In the genomic region with DNA sequence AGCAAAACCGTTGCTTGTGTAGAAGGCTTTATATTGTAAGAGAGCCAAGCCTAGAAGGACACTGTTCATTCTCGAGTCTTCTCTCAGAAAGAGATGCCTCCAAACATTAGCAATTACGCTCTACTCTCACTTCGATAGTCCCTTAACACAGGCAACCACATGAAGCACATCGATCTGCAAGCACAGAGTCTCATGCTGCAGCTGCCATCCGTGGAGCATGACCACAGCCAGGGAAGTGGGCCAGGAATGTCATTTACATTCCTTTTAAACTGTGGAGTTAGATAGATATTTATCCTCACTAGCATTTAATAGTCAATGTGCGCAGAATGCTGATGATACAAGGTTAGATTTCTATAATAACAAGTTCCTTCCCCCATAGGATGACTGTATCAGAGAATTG, we compare ENCODE assay signal across 14 mouse cellular contexts. TPM values are rescaled to one million over a fixed set of nuclear protein-coding genes. Genes with fewer than 3 reads are reported as not detected.
DNase-seq lines count a peak whose midpoint lies in the region; ATAC-seq and TF ChIP-seq lines count a peak whose summit lies in the region.
"Had no signal": no experiment of that assay in that cellular context is flagged by ENCODE, and none has a peak within 500 bp of the region (broad histone marks: within the 10 kb centered on the region; RNA-seq: fewer than 3 reads in every experiment).

No protein-coding gene starts in this region.

- no peaks in the 10 kb centered on the region for H3K9me3 ChIP-seq in kidney, postnatal 0 days (replicated peaks; ENCODE audit: low read length)
- no peaks in the 10 kb centered on the region; the same call in 1 of the 2 replicates for H3K9me3 ChIP-seq in midbrain, embryonic 16.5 days (replicated peaks; ENCODE audit: control insufficient read depth, low read length, poor library complexity, severe bottlenecking)
- H3K9me3 ChIP-seq: liver, embryonic 15.5 days had no signal

- no peak overlapping the region for H3K4me2 ChIP-seq in kidney, postnatal 0 days (ENCODE audit: low read length)
- no peak overlapping the region for H3K4me2 ChIP-seq in midbrain, embryonic 16.5 days (ENCODE audit: low read length)
- H3K4me2 ChIP-seq: limb, embryonic 13.5 days; liver, embryonic 15.5 days had no signal

- 0 out of 2 replicates have a peak, but pooled peaks cover 3% of the 10 kb centered on the region for H3K4me1 ChIP-seq in kidney, postnatal 0 days (replicated peaks; ENCODE audit: insufficient read depth, low read length)
- peaks cover 4% of the 10 kb centered on the region; the same call in 1 of the 2 replicates for H3K4me1 ChIP-seq in midbrain, embryonic 16.5 days (ENCODE audit: control insufficient read depth, insufficient read depth, low read length)
- H3K4me1 ChIP-seq: liver, embryonic 15.5 days had no signal

- H3K27ac ChIP-seq in kidney, postnatal 0 days: no peak overlapping the region
- H3K27ac ChIP-seq in midbrain, embryonic 16.5 days (ENCODE audit: low read length): peak overlapping the region; percentile 39; the same call in 1 of the 2 replicates
- H3K27ac ChIP-seq: limb, embryonic 13.5 days; liver, embryonic 15.5 days had no signal

- no peak overlapping the region for H3K9ac ChIP-seq in kidney, postnatal 0 days (ENCODE audit: low read depth, low read length)
- H3K9ac ChIP-seq in midbrain, embryonic 16.5 days (ENCODE audit: low read depth, low read length): no peak overlapping the region
- H3K9ac ChIP-seq: limb, embryonic 13.5 days; liver, embryonic 15.5 days had no signal

- 54% methylated on average over 7 of the region's 7 CpGs for WGBS in kidney, postnatal 0 days
- 68% methylated on average over 7 of the region's 7 CpGs for WGBS in midbrain, embryonic 16.5 days

- no peaks in the 10 kb centered on the region for H3K36me3 ChIP-seq in kidney, postnatal 0 days (ENCODE audit: insufficient read depth, low read length)
- no peaks in the 10 kb centered on the region for H3K36me3 ChIP-seq in midbrain, embryonic 16.5 days (ENCODE audit: control insufficient read depth, insufficient read depth, low read length)
- H3K36me3 ChIP-seq: limb, embryonic 13.5 days; liver, embryonic 15.5 days had no signal

- ATAC-seq in kidney, postnatal 0 days (replicated peaks; ENCODE audit: low FRiP score, low read depth): no peak
- ATAC-seq in midbrain, embryonic 16.5 days: no peak
- no peak for ATAC-seq in CD4-positive, CD25-positive, alpha-beta regulatory T cell, adult 4 months

- TF ChIP-seq CTCF in kidney, postnatal 0 days (IDR thresholded peaks at IDR 0.05; ENCODE audit: low read depth): no peak

- peak; percentile 43 to 55 for DNase-seq in cerebellum, postnatal 10 days
- DNase-seq in cerebellum, adult 9-11 months: no peak
- peak; percentile 30 for DNase-seq in kidney, postnatal 0 days (ENCODE audit: low spot score)
- no peak for DNase-seq in kidney, adult 11 months
- peak; percentile 27 for DNase-seq in NIH3T3 (ENCODE audit: low read depth)
- DNase-seq in gastrocnemius, postnatal 25 days: no peak
- DNase-seq: adrenal gland, adult 8-10 months; cerebellum, postnatal 14 days; kidney, adult 9 months; thymus, postnatal 25 days had no signal

- H3K27me3 ChIP-seq in kidney, postnatal 0 days (ENCODE audit: insufficient read depth, low read length): no peaks in the 10 kb centered on the region
- no peaks in the 10 kb centered on the region for H3K27me3 ChIP-seq in midbrain, embryonic 16.5 days (ENCODE audit: control insufficient read depth, insufficient read depth, low read depth, low read length)
- H3K27me3 ChIP-seq: limb, embryonic 13.5 days; liver, embryonic 15.5 days had no signal

- no peak overlapping the region for H3K4me3 ChIP-seq in kidney, postnatal 0 days (replicated peaks; ENCODE audit: low read depth, low read length)
- H3K4me3 ChIP-seq in midbrain, embryonic 16.5 days (ENCODE audit: low read depth, low read length): no peak overlapping the region
- H3K4me3 ChIP-seq: limb, embryonic 13.5 days; liver, embryonic 15.5 days had no signal

RNA-seq across cellular contexts. Expression of gene Gas2, which starts 21.3 kb away (rescaled TPM):
- 156 and 184 TPM in 2 replicates for polyA plus RNA-seq in kidney, postnatal 0 days (2015; fragmentation: Nextera tagmentation; extraction: Ambion mirVana)
- 17.3 TPM in 2 replicates for polyA plus RNA-seq in midbrain, embryonic 16.5 days (2015; fragmentation: Nextera tagmentation; extraction: Ambion mirVana)
- polyA plus RNA-seq in CD4-positive, CD25-positive, alpha-beta regulatory T cell, adult 4 months (2017; shearing (Covaris generic)): 1 to 10 TPM; 2.1 to 2.3 TPM
- 1 to 10 TPM; 3.1 to 4.7 TPM for total RNA-seq in gastrocnemius, postnatal 25 days (2021)

RNA-seq across cellular contexts. Expression of gene Fancf, which starts 21.6 kb away (rescaled TPM):
- 10.1 and 12.5 TPM in 2 replicates for polyA plus RNA-seq in kidney, postnatal 0 days (2015; fragmentation: Nextera tagmentation; extraction: Ambion mirVana)
- 7.1 and 7.6 TPM in 2 replicates for polyA plus RNA-seq in midbrain, embryonic 16.5 days (2015; fragmentation: Nextera tagmentation; extraction: Ambion mirVana)
- polyA plus RNA-seq in CD4-positive, CD25-positive, alpha-beta regulatory T cell, adult 4 months (2017; shearing (Covaris generic)): 1 to 10 TPM in 1 of 2 experiments, under 1 TPM in 1; 0.73 to 1.5 TPM
- 1 to 10 TPM; 1.2 to 1.3 TPM for total RNA-seq in gastrocnemius, postnatal 25 days (2021)

Comparison
In these comparisons a context has a peak if more than half of its experiments do, and no peak if none do; other contexts are left out.
1. DNase-seq: peak in cerebellum, postnatal 10 days (2 of 2), kidney, postnatal 0 days (single experiment) and NIH3T3 (single experiment); none in cerebellum, adult 9-11 months (single experiment), kidney, adult 11 months (single experiment) and gastrocnemius, postnatal 25 days (single experiment).